Mouse (Mus musculus): ENCODE data around the gene Rnasel.

The Rnasel gene

DNA sequence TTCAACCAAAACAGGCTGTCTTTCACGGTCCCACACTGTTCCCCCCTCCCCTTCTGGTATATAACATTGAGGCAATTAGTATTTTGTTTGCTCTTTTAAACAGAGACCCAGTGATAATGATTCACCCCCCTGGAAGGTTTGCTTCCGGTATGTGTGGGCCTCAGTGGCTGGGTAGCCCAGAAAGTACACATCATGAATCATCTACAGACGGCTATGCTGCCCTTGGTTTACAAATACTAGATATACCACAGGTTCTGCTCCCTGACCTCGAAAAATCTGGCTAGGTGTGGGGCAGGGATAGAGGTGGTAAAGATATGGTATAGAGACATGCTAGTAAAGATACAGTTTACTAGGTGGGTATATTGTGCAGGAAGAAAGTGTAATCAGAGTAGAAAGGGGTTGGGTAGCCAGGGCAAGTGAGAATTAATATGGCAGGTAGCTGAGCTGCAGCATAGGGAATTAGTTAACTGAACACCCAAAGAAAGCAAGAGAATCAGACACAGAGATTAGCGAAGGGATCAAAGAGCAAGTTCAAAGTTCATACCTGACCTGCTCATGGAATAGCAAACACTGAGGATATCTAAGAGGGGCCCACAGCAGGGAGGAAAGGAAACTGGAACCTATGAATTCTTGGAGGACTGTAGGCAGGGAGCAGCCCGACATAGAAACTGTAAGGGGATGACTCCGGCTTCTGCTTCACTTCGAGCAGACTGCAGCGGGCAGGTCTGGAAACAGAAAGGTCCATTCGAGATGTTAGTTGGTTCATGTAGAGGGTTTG, 21.0 kb downstream of the Rnasel start:
- DNase-seq (ENCODE audit: low read depth), result no peak

DNA sequence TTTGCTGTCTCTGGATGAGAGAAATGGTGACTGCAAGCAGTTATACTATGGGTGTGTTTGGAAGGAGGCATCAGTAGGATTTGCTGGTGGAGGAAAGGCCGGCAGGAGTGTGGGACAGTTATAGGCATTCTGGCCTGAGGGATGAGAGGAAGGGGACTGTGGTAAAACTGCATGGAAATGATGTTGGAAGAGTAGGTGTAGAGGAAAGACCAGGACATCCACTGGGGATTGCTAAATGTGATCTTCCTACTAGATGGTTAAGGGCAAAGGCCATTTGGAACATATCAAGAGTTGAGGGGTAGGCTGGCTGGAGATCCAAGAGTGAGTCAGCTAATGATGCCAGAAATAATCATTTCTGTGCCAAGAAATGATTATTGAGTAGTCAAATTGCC, 21.5 kb downstream of the Rnasel start:
- DNase-seq (ENCODE audit: low read depth), result no peak

DNA sequence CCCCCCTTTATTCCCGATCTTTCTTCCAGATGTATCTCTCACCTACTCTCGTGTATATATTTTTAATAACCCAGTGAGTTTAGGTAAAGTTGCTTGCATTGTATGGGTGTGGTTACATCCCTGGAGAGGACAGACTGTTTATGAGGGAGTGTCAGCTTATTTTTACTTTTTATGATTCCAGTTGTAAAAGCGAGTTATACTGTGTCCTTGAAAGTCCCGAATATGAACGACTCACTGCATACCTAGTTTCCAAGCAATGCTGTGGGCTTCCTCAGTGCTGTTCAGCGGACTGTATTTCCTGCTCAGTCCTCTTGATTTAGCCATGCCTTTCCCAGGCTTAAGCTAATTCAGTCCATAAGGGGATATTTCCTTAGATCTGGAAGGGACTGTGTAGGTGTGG, 25.9 kb downstream of the Rnasel start:
- DNase-seq (ENCODE audit: low read depth), result no peak

DNA sequence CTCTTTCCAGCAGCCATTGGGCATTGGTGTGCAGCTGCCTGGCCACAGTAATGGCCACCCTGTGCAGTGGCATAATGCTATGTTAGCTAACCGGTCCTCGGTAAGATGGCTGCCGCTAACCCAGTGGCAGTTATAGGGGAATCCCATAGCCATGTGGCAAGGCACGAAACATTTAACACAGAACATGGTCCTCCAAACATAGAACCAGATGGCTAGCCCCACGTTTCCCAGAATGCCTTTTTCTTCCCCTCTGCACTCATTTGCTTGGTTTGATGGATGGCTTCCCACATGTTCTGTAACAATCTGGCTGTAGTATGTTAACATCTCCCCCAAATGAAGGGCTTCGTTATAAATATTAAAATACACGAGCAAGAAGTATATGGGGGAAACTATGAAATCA, 27.0 kb downstream of the Rnasel start:
- DNase-seq (ENCODE audit: low read depth), result no peak

DNA sequence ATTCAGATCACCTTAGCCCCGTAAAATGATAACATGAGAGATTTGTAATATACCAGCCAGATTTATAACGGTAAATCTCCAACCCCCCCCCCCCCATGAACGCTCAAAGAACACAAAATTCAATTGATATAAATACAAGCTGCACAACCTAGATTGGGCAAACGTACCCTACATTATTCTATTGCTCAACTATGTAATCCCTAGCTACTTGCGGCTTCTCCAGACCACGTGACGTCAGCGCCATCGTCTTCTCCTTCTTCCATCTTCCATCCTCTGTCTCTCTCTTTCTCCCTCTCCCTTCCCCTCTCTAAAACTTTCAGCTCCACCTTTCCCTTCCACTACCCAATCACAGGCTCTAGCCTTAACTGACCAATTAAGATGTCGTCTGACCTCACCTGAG, 29.0 kb downstream of the Rnasel start:
- DNase-seq (ENCODE audit: low read depth), result no peak

DNA sequence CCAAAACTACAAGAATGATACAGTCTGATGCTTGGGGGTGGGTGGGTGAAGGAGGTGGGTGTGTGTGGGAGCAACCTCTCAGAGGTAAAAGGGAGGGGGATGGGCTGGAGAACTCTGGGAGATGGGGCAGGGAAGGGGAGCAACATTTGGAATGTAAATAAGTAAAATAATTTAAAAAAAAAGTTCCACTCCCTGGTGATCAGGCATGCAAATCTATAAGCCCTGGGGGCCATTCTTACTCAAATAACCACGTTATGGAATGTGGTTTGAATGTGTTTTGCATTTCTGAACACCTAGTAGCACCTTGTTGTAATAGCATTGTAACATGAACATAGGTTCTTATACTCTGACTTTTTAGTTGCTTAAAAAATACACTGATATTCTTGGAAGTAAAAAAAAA, 34.1 kb downstream of the Rnasel start:
- DNase-seq (ENCODE audit: low read depth), result no peak

DNA sequence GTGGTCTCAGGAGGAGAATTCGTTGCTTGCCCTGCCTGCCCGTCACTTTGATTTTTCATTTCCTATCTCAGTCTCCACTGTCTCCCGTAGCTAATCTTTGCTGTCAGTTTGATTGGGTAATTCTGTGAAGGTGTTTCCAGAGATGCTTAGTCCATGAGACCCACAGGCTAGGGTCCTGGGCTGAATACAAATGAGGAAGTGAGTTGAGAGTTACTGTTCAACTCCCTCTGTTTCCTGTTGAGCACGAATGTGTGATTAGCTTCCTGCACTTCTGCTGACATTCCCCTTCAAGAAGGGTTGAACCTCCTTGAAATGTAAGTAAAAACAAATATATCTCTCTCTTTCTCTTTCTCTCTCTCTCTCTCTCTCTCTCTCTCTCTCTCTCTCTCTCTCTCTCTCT, 36.4 kb downstream of the Rnasel start:
- no peak for DNase-seq (ENCODE audit: low read depth)

DNA sequence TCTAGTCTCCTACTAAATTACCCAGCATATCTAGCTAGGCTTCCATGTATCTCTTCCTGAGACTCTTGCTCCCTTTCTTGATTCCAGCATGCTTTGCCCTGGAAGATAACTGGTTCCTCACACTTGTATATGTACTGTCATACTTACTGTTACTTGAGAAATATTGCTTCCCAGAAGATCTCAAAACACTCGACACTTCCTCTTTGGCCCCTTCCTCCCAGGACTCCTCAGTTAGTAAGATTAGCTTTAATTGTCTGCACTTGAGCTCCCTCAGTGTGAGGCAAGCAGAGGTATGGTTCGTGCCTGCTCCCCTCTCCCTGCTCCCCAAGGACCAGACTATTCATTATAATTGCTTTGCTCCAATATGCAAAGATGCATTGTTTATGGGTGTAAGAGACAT, 41.5 kb downstream of the Rnasel start:
- DNase-seq (ENCODE audit: low read depth), result no peak

DNA sequence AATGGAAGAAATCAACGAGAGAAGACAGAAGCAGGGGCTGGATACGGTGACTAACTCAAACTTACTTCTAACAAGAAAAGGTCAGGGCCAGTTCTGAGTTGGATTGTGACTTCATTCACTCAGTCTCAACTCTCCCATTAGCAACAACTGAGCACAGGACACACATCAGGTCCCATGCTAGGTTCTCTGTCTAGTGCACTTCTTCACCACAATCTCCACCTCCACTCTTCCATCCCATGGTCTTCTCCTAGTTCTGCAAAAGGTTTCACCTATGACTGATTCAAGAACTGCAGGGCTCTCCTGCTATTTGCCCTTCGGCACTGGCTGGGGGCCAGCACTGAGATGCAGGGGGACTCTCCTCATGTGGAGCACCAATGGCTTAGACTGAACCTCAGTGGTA, 45.0 kb downstream of the Rnasel start:
- no peak for DNase-seq (ENCODE audit: low read depth)

DNA sequence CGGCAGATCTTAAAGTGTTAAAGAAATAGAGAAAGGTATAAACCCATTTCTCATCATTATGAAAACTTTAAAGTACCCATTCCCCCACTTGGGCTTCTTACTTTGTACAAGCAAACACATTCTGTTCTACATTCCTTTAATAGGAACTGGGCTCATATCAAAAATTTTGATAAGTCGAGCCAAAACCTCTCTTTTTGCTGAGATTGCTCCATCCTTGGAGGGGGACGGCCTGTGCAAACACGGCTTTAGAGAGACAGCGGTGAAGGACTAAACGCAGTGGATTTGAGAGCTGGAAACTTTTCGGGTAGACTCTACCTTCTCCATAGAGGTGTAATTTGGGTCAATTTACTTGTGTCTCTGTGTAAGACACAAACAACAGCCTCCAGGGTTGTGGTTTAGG, 53.5 kb downstream of the Rnasel start:
- DNase-seq (ENCODE audit: low read depth), result peak; percentile 37

DNA sequence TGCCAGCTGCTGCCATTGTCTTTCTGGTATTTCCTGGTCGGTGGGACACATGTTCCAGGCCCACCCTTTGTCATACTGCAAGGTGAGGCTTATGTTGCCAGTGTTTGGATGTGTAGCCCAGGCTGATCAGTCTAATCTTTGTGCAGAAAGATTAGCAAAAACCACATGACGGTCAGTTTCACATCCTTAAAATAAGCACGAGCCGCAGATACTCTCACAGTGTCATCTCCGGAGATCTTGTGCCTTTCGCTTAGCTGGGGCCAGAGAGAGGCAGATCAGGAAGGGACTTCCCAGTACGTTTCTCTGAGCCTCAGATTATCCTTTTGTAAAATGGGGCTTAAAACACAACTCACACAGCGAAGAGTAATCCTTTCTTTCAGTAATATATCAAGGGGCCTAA, 54.3 kb downstream of the Rnasel start:
- DNase-seq (ENCODE audit: low read depth), result no peak

DNA sequence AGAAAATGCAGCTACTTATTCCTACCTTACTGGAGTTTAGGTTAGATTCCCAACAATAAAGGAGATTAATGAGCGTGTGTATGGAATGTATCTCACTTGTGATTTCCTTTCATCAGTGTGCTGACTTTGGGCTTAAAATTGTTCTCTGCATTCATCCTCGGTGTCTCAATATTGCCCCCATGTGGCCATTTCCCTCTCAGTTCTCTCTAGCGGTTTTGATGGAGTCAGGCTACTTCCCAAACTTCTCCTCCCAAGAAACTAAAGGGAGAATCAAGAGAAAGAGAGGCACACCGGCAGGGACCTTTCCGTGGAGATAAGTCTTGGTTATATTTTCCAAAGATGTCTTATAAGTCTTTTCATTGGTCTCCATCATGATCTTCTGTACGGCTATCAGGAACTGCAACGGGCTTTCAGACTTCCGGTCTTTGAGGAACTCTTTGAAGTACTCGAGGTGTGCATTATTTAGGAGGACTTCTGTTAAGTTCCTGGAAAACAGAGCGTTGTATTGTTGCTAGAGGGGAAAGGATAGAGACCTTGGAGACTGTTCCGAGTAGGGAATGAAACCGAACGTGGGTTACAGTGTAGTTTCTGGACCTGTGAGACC, 58.3 kb downstream of the Rnasel start:
- peak; percentile 46 for DNase-seq (ENCODE audit: low read depth)

All from fibroblast of lung, adult 2 months (primary cell).